Mouse (Mus musculus): ENCODE measurements around the gene St3gal4.

St3gal4 gene

GRCm38 (mm10) chr9:35105884-35106880, 12.9 kb downstream of the St3gal4 start:
- no peak for DNase-seq (ENCODE audit: low read depth)

GRCm38 (mm10) chr9:35105438-35105837, 13.6 kb downstream of the St3gal4 start:
- no peak for DNase-seq (ENCODE audit: low read depth)

GRCm38 (mm10) chr9:35104711-35105110, 14.4 kb downstream of the St3gal4 start:
- DNase-seq (ENCODE audit: low read depth): no peak

GRCm38 (mm10) chr9:35098762-35099161, 20.3 kb downstream of the St3gal4 start:
- DNase-seq (ENCODE audit: low read depth): no peak

GRCm38 (mm10) chr9:35097901-35098300, 21.2 kb downstream of the St3gal4 start:
- DNase-seq (ENCODE audit: low read depth): no peak

GRCm38 (mm10) chr9:35095726-35096125, 23.3 kb downstream of the St3gal4 start:
- DNase-seq (ENCODE audit: low read depth): no peak

GRCm38 (mm10) chr9:35093350-35093749, 25.7 kb downstream of the St3gal4 start:
- no peak for DNase-seq (ENCODE audit: low read depth)

GRCm38 (mm10) chr9:35092904-35093303, 26.2 kb downstream of the St3gal4 start:
- DNase-seq (ENCODE audit: low read depth): no peak

GRCm38 (mm10) chr9:35061446-35061845, 57.6 kb downstream of the St3gal4 start:
- no peak for DNase-seq (ENCODE audit: low read depth)

- no peak for DNase-seq (ENCODE audit: low read depth)
Measured at GRCm38 (mm10) chr9:35059881-35060280, 59.2 kb downstream of the St3gal4 start.

- no peak for DNase-seq (ENCODE audit: low read depth)
Measured at GRCm38 (mm10) chr9:35058596-35059354, 60.3 kb downstream of the St3gal4 start.

- no peak for DNase-seq (ENCODE audit: low read depth)
Measured at GRCm38 (mm10) chr9:35058186-35058585, 60.9 kb downstream of the St3gal4 start.

GRCm38 (mm10) chr9:35057631-35058030, 61.4 kb downstream of the St3gal4 start:
- no peak for DNase-seq (ENCODE audit: low read depth)

- no peak for DNase-seq (ENCODE audit: low read depth)
Measured at GRCm38 (mm10) chr9:35056611-35057010, 62.5 kb downstream of the St3gal4 start.

- no peak for DNase-seq (ENCODE audit: low read depth)
Measured at GRCm38 (mm10) chr9:35055528-35056330, 63.3 kb downstream of the St3gal4 start.

- DNase-seq (ENCODE audit: low read depth): no peak
Measured at GRCm38 (mm10) chr9:35053669-35054068, 65.4 kb downstream of the St3gal4 start.

- no peak for DNase-seq (ENCODE audit: low read depth)
Measured at GRCm38 (mm10) chr9:35053081-35053480, 66.0 kb downstream of the St3gal4 start.

- DNase-seq (ENCODE audit: low read depth): no peak
Measured at GRCm38 (mm10) chr9:35052671-35053070, 66.4 kb downstream of the St3gal4 start.

- no peak for DNase-seq (ENCODE audit: low read depth)
Measured at GRCm38 (mm10) chr9:35051666-35052065, 67.4 kb downstream of the St3gal4 start.

GRCm38 (mm10) chr9:35050701-35051454, 68.2 kb downstream of the St3gal4 start:
- DNase-seq (ENCODE audit: low read depth): no peak

GRCm38 (mm10) chr9:35049891-35050527, 69.1 kb downstream of the St3gal4 start:
- DNase-seq (ENCODE audit: low read depth): no peak
